Mouse (Mus musculus) E14TG2a.4 (cell line): ENCODE measurements around the gene Cfap52.

ENCODE experiments used
- CTCF ChIP-seq: conservative IDR thresholded peaks from 2 replicates; pipeline ENCODE4 v1.5.1; 2014; ENCODE audit warnings: low read length
- POU5F1 ChIP-seq: IDR thresholded peaks from 2 replicates; pipeline ENCODE4 v1.6.1; 2014; ENCODE audit warnings: low read length, borderline replicate concordance

DNA sequence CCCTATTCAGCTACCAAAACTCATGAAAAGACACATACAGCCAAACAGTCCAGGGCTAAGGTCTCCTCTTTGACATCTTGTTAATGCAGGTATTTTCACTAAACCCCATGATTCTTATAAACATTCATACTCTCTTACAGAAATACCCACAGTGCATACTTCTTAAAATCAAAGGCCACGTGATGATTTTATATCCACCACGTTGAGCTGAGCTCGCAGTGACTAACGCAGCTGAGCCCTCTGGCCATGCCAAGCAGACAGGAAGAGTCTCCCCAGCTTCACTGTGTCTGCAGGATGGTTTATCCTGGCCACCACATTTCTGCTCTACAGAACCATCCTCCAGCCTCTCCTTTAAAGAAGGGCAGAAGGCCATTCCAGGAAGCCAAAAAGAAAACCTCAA is 61.7 kb downstream of the Cfap52 start:
- no peak for TF ChIP-seq CTCF
- no peak for TF ChIP-seq POU5F1
